Mouse (Mus musculus) cerebellum, postnatal 36 days (tissue): ENCODE measurements around the gene Clcn3.

Source experiments
- DNase-seq, 2 experiments: peaks; one replicate each; pipeline ENCODE4 v3.0.0; 2021 to 2022; ENCODE audit warnings: mixed read lengths in 2 of 2

Clcn3 gene

DNA sequence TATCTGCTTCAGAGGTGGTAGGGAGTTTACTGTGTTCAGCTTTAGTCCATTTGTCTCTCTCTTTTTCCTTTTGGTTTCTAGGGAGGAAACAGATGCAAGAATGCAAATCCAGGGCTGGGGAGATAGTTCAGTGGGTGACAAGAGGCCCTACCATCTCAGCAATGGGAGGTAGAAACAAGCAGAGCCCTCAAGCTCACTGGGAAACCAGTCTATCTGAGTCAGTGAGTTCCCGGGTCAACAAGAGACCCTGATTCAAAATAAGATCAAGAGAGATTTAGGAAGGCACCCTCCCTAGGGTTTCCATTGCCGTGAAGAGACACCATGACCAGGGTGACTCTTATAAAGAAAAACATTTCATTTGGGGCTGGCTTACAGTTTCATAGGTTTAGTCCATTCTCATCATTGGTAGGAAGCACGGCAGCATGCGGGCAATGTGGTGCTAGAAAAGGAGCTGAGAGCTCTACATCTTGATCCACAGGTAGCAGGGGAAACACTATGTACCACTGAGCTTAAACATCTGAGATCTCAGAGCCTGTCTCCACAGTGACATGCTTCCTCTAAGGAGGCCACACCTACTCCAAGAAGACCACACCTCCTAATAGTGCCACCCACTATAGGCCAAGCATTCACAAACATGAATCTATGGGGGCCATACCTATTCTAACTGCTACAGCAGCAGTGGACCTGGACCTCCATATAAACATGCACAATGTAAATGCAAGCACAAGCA is 114.7 kb downstream of the Clcn3 start:
- no peak for DNase-seq

DNA sequence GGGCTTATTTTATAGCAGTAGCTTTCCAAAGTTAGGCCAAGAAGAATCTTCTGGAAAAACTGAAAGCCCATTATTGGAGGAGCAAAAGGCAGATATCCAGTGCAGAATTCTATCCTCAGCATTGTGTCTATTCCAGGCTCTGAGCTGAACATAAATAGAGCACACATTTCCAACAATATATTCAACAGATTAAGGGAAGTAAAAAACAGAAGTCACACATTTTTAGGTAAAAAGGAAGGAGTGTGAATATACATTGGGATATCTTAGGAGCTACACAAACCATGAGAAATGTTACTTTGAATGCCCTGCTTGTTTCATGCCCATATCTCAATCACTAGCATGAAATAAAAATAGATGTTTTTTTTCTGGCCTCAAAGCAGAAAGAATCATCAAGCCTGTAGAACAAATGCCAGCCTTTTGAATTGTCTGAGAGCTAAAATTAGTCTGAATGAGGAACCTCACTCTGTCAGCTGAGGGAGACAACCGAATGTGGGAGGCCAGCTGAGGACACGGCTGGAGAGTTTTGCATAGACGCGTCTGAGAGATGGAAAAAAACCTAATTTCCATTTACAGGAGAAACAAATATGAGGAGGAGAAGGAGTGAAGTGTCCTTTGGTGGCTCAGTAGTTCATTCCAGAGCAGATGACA is 115.5 kb downstream of the Clcn3 start:
- DNase-seq = no peak

DNA sequence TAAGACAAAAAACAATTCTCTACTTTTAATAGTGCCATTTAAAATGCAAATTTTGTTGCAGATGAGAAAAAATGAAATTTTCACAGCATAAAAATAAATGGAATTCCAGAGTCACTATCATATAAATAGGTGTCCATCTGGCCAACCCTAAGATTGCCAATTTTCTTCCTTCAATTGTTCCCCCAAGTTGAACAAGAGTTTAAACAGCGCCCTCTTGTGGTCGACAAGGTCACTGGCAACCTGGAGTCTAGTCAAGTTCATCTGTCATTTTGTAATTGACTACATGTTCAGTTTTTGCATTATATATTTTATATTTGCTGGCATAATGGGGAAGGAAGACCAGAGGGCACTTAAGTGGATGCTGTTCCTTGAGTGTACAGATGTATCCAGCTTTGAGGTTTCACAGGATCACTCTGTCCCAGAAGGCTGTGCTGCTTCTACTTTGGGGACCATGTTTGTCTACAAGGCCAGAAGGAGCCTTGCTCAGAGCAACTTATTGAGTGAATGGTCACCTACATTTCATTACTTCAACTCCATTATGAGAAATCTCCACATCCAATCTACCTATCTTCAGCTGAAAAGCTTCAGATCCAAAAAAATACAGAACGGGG is 117.5 kb downstream of the Clcn3 start:
- DNase-seq = peak; percentile 70 to 83

DNA sequence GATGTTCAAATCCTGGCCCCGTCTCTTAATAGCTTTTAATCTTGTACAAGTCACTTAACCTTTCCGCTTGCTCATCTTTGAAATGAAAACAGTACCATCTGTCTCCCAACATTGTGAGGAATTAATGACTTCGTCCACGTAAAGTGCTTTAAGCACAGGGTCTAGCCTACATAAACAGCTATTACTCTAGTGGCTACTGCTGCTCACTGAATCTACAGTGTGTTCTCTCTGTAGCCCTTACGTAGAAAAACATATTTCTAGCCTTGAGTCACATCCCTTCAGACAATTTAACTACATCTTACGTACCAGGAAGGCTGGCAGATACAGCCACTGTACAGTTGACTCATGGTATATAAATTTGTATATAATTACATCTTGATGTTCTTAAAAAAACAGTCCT is 118.2 kb downstream of the Clcn3 start:
- DNase-seq = no peak

DNA sequence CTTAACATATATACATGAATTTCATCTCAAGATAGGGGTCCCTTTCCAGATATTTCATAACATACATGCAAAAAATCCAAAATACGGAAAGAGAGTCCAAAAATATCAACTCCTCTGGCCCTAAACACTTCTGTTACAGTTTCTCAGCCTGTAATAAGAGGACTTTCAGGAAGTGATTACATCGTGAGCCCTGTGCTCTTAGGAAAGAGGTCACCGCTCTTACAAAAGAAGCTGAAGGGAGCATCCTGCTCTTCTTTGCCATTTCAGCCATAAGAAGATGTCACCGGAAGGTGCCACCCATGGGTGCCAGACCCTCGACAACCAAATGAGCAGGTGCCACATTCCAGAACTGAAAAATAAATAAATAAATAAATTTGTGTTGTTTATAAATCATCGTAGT is 121.3 kb downstream of the Clcn3 start:
- no peak for DNase-seq

DNA sequence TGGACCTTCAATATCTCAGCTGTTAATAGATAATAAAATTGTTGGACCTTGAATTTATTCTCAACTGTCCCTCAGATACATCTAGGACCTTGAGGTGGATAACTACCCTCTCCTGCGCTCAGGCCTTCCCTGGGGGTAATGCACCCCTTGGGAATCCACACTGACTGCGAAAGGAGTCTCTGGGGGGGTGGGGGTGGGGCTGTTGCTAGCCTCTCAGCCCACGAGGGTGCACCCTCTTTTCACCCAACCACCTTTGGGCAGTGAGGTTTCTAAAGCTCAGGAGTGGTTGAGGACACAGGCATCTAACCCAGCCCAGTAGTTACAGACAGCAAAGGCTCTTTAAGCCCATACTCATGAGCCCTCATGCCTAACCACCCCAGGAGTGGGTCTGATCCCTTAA is 122.4 kb downstream of the Clcn3 start:
- no peak for DNase-seq
